Mouse (Mus musculus) stomach, embryonic 14.5 days (tissue): ENCODE data around the gene Efhc1. TPM values are rescaled to one million over a fixed set of nuclear protein-coding genes. Genes with fewer than 3 reads are reported as not detected.

Source experiments
- ATAC-seq: fragments of 200-750 bp; cut with Nextera tagmentation; 2 replicates; pipeline ENCODE4 v1.8.0; 2017; ENCODE audit warnings: low read depth, moderate TSS enrichment; ENCODE audit not compliant: insufficient number of reproducible peaks, insufficient read depth, low FRiP score
- H3K27ac ChIP-seq: fragments of 300-500 bp; sonication (generic); 2 replicates; pipeline ENCODE4 v1.5.1; 2014; ENCODE audit warnings: mild to moderate bottlenecking, low read length, moderate library complexity, mixed read lengths
- H3K27me3 ChIP-seq: fragments of 300-500 bp; sonication (generic); 2 replicates; pipeline ENCODE4 v1.6.1; 2014; ENCODE audit warnings: low read length, control low read depth, mixed read lengths; ENCODE audit not compliant: control insufficient read depth, insufficient read depth
- H3K36me3 ChIP-seq: fragments of 300-500 bp; sonication (generic); 2 replicates; pipeline ENCODE4 v1.6.1; 2014; ENCODE audit warnings: mild to moderate bottlenecking, control low read depth, low read length, moderate library complexity, mixed read lengths; ENCODE audit not compliant: control insufficient read depth, insufficient read depth
- H3K4me1 ChIP-seq: fragments of 300-500 bp; sonication (generic); 2 replicates; pipeline ENCODE4 v1.6.1; 2014; ENCODE audit warnings: low read length, control low read depth, mixed read lengths; ENCODE audit not compliant: control insufficient read depth, insufficient read depth
- H3K4me2 ChIP-seq: fragments of 300-500 bp; sonication (generic); replicated peaks from 2 replicates; pipeline ENCODE4 v1.6.1; 2014; ENCODE audit warnings: low read depth, low read length, control low read depth
- H3K4me3 ChIP-seq: fragments of 300-500 bp; sonication (generic); 2 replicates; pipeline ENCODE4 v1.5.1; 2014; ENCODE audit warnings: low read depth, low read length, control low read depth
- H3K9ac ChIP-seq: fragments of 300-500 bp; sonication (generic); replicated peaks from 2 replicates; pipeline ENCODE4 v1.6.1; 2014; ENCODE audit warnings: low read depth, mild to moderate bottlenecking, control low read depth, low read length, moderate library complexity, mixed read lengths
- H3K9me3 ChIP-seq: fragments of 300-500 bp; sonication (generic); 2 replicates; pipeline ENCODE4 v1.6.1; 2016; ENCODE audit warnings: low read depth, low read length, control low read depth; ENCODE audit not compliant: control insufficient read depth
- WGBS: fragments of 180-500 bp; shearing (Covaris S2); extraction: QIAGEN DNeasy Blood & Tissue Kit; methylation state at CpG from one replicate; pipeline ENCODE4 v1.1.7; 2014; 5-methylcytosine and 5-hydroxymethylcytosine counted together
- polyA plus RNA-seq: library from polyadenylated mRNA; unstranded; fragments of >200 nt; fragmentation: Nextera tagmentation; extraction: Ambion mirVana; gene quantifications from 2 replicates; pipeline ENCODE4 v1.2.1, GENCODE M21; 2014

Gene Efhc1
- polyA plus RNA-seq, 1 experiment from 2014 or later = 3.6 TPM

DNA sequence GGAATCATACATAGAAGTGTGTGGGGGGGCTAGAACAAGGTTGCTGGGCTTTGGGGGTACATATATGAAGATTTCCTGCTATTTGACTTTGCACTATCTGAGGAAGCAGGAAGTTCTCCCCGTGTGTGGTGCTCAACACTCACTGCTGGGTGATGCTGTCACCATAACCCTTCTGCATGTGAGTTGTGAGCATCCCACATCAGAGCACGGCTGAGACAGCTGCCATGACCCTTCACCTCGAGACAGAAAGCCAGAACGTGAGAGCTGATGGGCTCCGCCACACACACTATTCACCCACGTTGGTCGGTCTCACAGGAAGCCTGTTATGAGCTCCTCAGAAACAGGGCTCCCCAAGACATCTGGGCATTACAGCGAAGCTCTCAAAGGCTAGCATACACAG is 53.2 kb downstream of the Efhc1 start:
- 83% methylated on average over 8 of the region's 8 CpGs for WGBS
- no peak for ATAC-seq
- Histone ChIP-seq H3K27ac (no peak overlapping the region), H3K36me3 (peaks cover 22% of the 10 kb centered on the region; the same call in 1 of the 2 replicates), H3K9me3 (no peaks in the 10 kb centered on the region), H3K4me1 (no peaks in the 10 kb centered on the region), H3K4me3 (no peak overlapping the region), H3K9ac (no peak overlapping the region), H3K4me2 (no peak overlapping the region), H3K27me3 (no peaks in the 10 kb centered on the region)

GRCm38 (mm10) chr1:21006775-21007174 is 55.3 kb downstream of the Efhc1 start:
- H3K9ac ChIP-seq = no peak overlapping the region
- no peak for ATAC-seq

DNA sequence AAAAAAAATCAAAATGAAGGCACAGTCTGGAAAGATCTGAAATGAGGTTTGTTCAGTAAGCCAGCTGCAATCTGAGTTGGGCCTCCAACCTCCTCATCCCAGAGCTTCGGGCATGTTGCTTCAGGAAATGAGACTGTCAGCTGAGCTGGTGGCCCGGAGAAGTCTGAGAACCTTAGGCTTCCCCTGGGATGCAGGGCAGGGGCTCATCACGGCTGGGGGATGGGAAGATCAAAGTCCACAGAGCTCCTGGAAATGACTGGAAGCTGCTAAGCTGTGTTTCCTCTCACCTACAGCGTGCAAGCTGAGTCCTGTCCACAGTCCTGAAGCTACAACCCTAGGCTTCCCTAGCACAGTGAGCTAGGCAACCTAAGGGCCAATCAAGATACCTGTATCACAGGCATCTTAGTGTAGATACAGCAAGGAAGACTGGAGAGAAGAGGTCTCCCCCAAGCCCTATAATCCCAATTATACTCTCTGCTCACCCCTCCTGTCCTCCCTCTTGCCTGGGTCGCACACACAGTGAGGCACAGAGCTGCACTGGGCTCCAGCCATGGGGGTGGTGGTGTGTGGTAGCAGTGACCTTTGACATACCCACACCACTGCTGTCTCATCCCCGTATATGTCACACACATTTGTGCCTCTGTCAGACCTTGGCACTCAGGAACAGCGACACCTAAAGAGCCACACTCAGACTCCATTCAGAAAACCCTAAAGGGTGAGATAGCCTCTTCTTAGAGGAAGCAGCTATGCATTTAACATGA is 56.7 kb downstream of the Efhc1 start:
- Histone ChIP-seq H3K4me2 (no peak overlapping the region), H3K9ac (no peak overlapping the region), H3K4me1 (no peaks in the 10 kb centered on the region), H3K27me3 (no peaks in the 10 kb centered on the region), H3K9me3 (no peaks in the 10 kb centered on the region), H3K4me3 (no peak overlapping the region), H3K36me3 (peaks cover 14% of the 10 kb centered on the region; the same call in 1 of the 2 replicates), H3K27ac (no peak overlapping the region)
- 0 out of 2 replicates have a peak, but pooled peaks have one; percentile 24 for ATAC-seq
- whole genome bisulfite sequencing = 71% methylated on average over 7 of the region's 7 CpGs

More at GRCm38 (mm10) chr1:21006775-21007174, 55.3 kb downstream of the Efhc1 start:
- Histone ChIP-seq H3K4me2 (no peak overlapping the region), H3K27me3 (no peaks in the 10 kb centered on the region), H3K27ac (no peak overlapping the region), H3K4me1 (no peaks in the 10 kb centered on the region), H3K4me3 (no peak overlapping the region), H3K36me3 (peaks cover 17% of the 10 kb centered on the region; the same call in 1 of the 2 replicates), H3K9me3 (no peaks in the 10 kb centered on the region)
- WGBS = 80% methylated on average over 5 of the region's 5 CpGs

- ATAC-seq = no peak
- no peaks in the 10 kb centered on the region for H3K4me1 ChIP-seq
- no peak overlapping the region for H3K27ac ChIP-seq
- no peak overlapping the region for H3K4me2 ChIP-seq
- WGBS = 68% methylated on average over 4 of the region's 4 CpGs
- H3K27me3 ChIP-seq = no peaks in the 10 kb centered on the region
- no peaks in the 10 kb centered on the region for H3K9me3 ChIP-seq
- H3K9ac ChIP-seq = no peak overlapping the region
- peaks cover 14% of the 10 kb centered on the region; the same call in 1 of the 2 replicates for H3K36me3 ChIP-seq
- no peak overlapping the region for H3K4me3 ChIP-seq
Measured at GRCm38 (mm10) chr1:21008891-21009290, 57.5 kb downstream of the Efhc1 start.

DNA sequence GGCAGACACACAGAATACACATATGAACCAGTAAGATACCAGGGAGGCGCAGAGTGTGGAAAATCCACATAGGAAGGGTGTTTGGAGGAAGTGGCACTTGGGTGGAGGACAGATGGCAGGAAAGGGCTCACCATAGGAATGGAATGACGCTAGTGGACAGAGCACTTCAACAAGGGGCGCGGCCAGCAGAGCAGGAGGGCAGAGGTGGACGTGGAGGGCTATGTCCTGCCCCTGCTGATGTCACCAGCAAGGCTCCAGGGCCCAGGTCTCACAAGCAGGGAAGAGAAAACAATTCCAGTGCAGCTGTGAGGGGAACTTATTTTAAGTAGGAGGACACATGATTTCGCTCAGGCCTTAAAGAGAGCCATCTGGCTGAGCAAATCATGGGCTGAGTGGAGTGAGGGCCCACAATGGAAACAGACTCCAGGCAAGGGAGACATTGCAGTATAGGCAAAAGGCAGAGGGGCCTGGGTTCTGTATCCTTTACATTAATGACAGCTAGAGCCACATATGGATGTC is 58.9 kb downstream of the Efhc1 start:
- no peak; the same call in 1 of the 2 replicates for ATAC-seq
- H3K27me3 ChIP-seq = no peaks in the 10 kb centered on the region
- no peak overlapping the region for H3K27ac ChIP-seq
- no peak overlapping the region for H3K9ac ChIP-seq
- 0 out of 2 replicates have a peak, but pooled peaks cover 3% of the 10 kb centered on the region for H3K4me1 ChIP-seq
- H3K4me3 ChIP-seq = no peak overlapping the region
- H3K9me3 ChIP-seq = no peaks in the 10 kb centered on the region
- no peak overlapping the region for H3K4me2 ChIP-seq
- 69% methylated on average over 6 of the region's 6 CpGs for WGBS
- peaks cover 14% of the 10 kb centered on the region; the same call in 1 of the 2 replicates for H3K36me3 ChIP-seq

DNA sequence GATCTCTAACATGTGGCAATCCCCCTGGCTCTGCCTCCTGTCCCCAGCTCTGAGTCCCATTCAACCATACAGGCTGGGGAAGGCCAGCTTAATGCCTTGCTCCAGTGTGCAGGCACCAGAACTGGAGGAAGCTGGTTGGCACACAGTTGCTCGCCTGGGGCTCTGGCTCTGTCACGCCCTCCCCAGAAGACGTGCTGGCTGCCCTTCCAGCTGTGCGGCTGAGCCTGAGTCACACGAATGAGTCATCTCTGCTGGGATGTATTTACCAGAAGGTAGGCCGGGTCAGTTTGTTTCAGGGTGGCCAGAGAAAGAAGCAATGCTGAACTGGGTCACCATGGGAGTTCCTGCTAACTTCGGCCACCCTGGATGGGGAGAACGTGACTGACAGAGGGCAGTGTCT is 63.0 kb downstream of the Efhc1 start:
- peak; percentile 78 for ATAC-seq
- WGBS = 49% methylated on average over 8 of the region's 8 CpGs
- peak overlapping the region; percentile 10; the same call in 1 of the 2 replicates for H3K27ac ChIP-seq

DNA sequence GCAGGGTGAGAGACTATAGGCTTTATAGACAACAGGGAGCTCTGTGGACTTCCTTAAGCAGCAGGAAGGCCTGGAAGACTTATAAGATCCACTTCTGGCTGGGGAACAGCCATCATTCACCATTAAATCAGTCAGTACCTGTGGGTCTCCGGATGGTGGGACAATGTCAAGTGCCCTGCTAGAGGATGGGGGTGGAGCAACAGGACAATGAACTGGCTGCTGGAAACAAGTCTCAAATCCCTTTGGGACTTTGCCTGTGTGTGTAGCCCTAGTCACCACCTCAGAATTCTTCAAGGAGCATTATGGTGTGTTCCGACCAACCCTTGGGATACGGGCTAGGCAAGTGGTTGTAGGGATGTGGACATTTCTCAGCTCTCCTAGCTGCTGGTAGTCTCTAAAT is 71.7 kb downstream of the Efhc1 start:
- Histone ChIP-seq H3K4me2 (no peak overlapping the region), H3K4me1 (no peaks in the 10 kb centered on the region), H3K4me3 (no peak overlapping the region), H3K27me3 (no peaks in the 10 kb centered on the region), H3K9me3 (no peaks in the 10 kb centered on the region), H3K27ac (no peak overlapping the region), H3K9ac (no peak overlapping the region), H3K36me3 (no peaks in the 10 kb centered on the region)
- no peak for ATAC-seq
- 88% methylated on average over 3 of the region's 3 CpGs for WGBS

More for the DNA sequence above, 63.0 kb downstream of the Efhc1 start:
- 0 out of 2 replicates have a peak, but pooled peaks cover 3% of the 10 kb centered on the region for H3K4me1 ChIP-seq
- no peak overlapping the region for H3K4me2 ChIP-seq
- no peak overlapping the region for H3K9ac ChIP-seq
- no peak overlapping the region for H3K4me3 ChIP-seq
- H3K9me3 ChIP-seq = no peaks in the 10 kb centered on the region
- peaks cover 6% of the 10 kb centered on the region; the same call in 1 of the 2 replicates for H3K36me3 ChIP-seq
- H3K27me3 ChIP-seq = no peaks in the 10 kb centered on the region

DNA sequence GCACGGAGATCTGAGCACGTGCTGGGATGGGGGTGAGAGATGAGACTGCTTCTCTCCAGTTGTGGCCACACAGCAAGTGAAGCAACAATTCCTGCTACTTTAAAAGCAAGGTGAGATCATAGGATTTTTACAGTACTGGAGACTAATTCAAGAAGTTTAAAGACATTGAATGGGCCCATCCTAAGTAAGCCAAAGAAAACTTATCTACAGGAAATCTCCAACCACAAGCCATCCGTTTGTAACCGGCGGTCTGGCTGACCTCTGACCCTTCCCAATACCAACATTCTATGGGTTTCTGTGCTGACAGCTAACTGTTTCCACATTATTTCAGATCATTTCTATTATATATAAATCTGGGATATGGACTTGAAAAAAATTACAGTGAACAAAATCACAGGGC is 73.8 kb downstream of the Efhc1 start:
- Histone ChIP-seq H3K36me3 (no peaks in the 10 kb centered on the region), H3K9me3 (no peaks in the 10 kb centered on the region), H3K27ac (no peak overlapping the region), H3K4me3 (no peak overlapping the region), H3K27me3 (no peaks in the 10 kb centered on the region), H3K9ac (no peak overlapping the region), H3K4me2 (no peak overlapping the region), H3K4me1 (no peaks in the 10 kb centered on the region)
- no peak for ATAC-seq
- WGBS = 82% methylated on average over 5 of the region's 5 CpGs
